Mouse (Mus musculus): ENCODE measurements around the gene Tmem121b. TPM values are rescaled to one million over a fixed set of nuclear protein-coding genes. Genes with fewer than 3 reads are reported as not detected.

Tmem121b gene
- total and polyA plus RNA-seq, 3 experiments: 0.18 TPM; not detected in 2

- H3K9me3 ChIP-seq (replicated peaks; ENCODE audit: insufficient read depth, low read length): no peaks in the 10 kb centered on the region
- no peak overlapping the region for H3K4me3 ChIP-seq (ENCODE audit: control insufficient read depth in 1 of 2, insufficient read depth in 1 of 2, low read depth in 2 of 2, low read length in 2 of 2)
- H3K79me2 ChIP-seq (ENCODE audit: control insufficient read depth, insufficient read depth, low read length, poor library complexity): peaks cover 17% of the 10 kb centered on the region
- no peaks in the 10 kb centered on the region for H3K27me3 ChIP-seq (ENCODE audit: control insufficient read depth in 1 of 2, insufficient read depth in 2 of 2, low read length in 2 of 2)
- no peak overlapping the region for H3K27ac ChIP-seq (ENCODE audit: control insufficient read depth, low read depth, low read length)
- peaks cover 10 to 26% of the 10 kb centered on the region in 2 experiments for H3K36me3 ChIP-seq (ENCODE audit: control insufficient read depth in 1 of 2, insufficient read depth in 2 of 2, low read length in 2 of 2)
- no peak for DNase-seq (ENCODE audit: low read depth, low spot score)
- H3K9ac ChIP-seq (ENCODE audit: control insufficient read depth, low read depth, low read length, poor library complexity, severe bottlenecking): no peak overlapping the region; the same call in 1 of the 2 replicates
- H3K4me1 ChIP-seq (ENCODE audit: control insufficient read depth in 1 of 2, insufficient read depth in 2 of 2, low read length in 2 of 2): peaks cover 3 to 36% of the 10 kb centered on the region in 2 experiments; a peak in 3 of 4 replicates
- TF ChIP-seq USF1 (IDR thresholded peaks at IDR 0.05; ENCODE audit: low read depth, low read length) (no peak), MAX (IDR thresholded peaks at IDR 0.05; ENCODE audit: low read length) (no peak), ELF1 (IDR thresholded peaks at IDR 0.05; ENCODE audit: low read depth, low read length) (no peak), ETS1 (IDR thresholded peaks at IDR 0.05; ENCODE audit: low read depth, low read length) (no peak), MAZ (IDR thresholded peaks at IDR 0.05; ENCODE audit: low read depth, low read length) (no peak), MYC (IDR thresholded peaks at IDR 0.05; ENCODE audit: low read depth, low read length) (no peak), CHD1 (IDR thresholded peaks at IDR 0.05; ENCODE audit: low read depth, low read length) (no peak), POLR2A (IDR thresholded peaks at IDR 0.05; ENCODE audit: control insufficient read depth in 1 of 2, insufficient read depth in 1 of 2, low read depth in 1 of 2, low read length in 2 of 2, poor library complexity in 1 of 2) (no peak), UBTF (IDR thresholded peaks at IDR 0.05; ENCODE audit: borderline replicate concordance, insufficient read depth, low read depth, low read length) (no peak), CHD2 (IDR thresholded peaks at IDR 0.05; ENCODE audit: low read length) (no peak), HCFC1 (IDR thresholded peaks at IDR 0.05; ENCODE audit: low read depth, low read length) (no peak)
Observed at GRCm38 (mm10) chr6:120473427-120473826, 20.2 kb downstream of the Tmem121b start.

GRCm38 (mm10) chr6:120472455-120473140 lies 21.0 kb downstream of the Tmem121b start:
- Histone ChIP-seq H3K79me2 (ENCODE audit: control insufficient read depth, insufficient read depth, low read length, poor library complexity) (peaks cover 25% of the 10 kb centered on the region), H3K27me3 (ENCODE audit: control insufficient read depth in 1 of 2, insufficient read depth in 2 of 2, low read length in 2 of 2) (no peaks in the 10 kb centered on the region), H3K9ac (ENCODE audit: control insufficient read depth, low read depth, low read length, poor library complexity, severe bottlenecking) (no peak overlapping the region), H3K36me3 (ENCODE audit: control insufficient read depth in 1 of 2, insufficient read depth in 2 of 2, low read length in 2 of 2) (peaks cover 10 to 27% of the 10 kb centered on the region in 2 experiments), H3K9me3 (replicated peaks; ENCODE audit: insufficient read depth, low read length) (no peaks in the 10 kb centered on the region), H3K27ac (ENCODE audit: control insufficient read depth, low read depth, low read length) (no peak overlapping the region), H3K4me3 (ENCODE audit: control insufficient read depth in 1 of 2, insufficient read depth in 1 of 2, low read depth in 2 of 2, low read length in 2 of 2) (no peak overlapping the region), H3K4me1 (ENCODE audit: control insufficient read depth in 1 of 2, insufficient read depth in 2 of 2, low read length in 2 of 2) (peaks cover 3 to 38% of the 10 kb centered on the region in 2 experiments; a peak in 3 of 4 replicates)
- DNase-seq (ENCODE audit: low read depth, low spot score): no peak
- TF ChIP-seq SIN3A (IDR thresholded peaks at IDR 0.05; ENCODE audit: low read length) (no peak), POLR2AphosphoS5 (IDR thresholded peaks at IDR 0.05; ENCODE audit: borderline replicate concordance, low read depth, low read length) (no peak), CHD2 (IDR thresholded peaks at IDR 0.05; ENCODE audit: low read length) (no peak), KAT2A (conservative IDR thresholded peaks at IDR 0.05; ENCODE audit: low read depth, low read length) (no peak), SMC3 (IDR thresholded peaks at IDR 0.05; ENCODE audit: low read depth, low read length) (no peak), ELF1 (IDR thresholded peaks at IDR 0.05; ENCODE audit: low read depth, low read length) (no peak)
